Mouse (Mus musculus) cerebellum, adult 2 months (tissue): ENCODE data around the gene Lamtor1. TPM values are rescaled to one million over a fixed set of nuclear protein-coding genes. Genes with fewer than 3 reads are reported as not detected.

ENCODE experiments used
- DNase-seq, 2 experiments: peaks; one replicate each; pipeline ENCODE4 v3.0.0; 2021
- H3K27ac ChIP-seq: fragments of 200-500 bp; 2 replicates; pipeline ENCODE4 v1.5.1; 2012; ENCODE audit warnings: low read length, control low read depth, inconsistent platforms; ENCODE audit not compliant: insufficient read depth
- H3K27me3 ChIP-seq: fragments of 200-500 bp; 2 replicates; pipeline ENCODE4 v1.6.1; 2012; ENCODE audit warnings: inconsistent platforms, mild to moderate bottlenecking, low read length, moderate library complexity; ENCODE audit not compliant: control insufficient read depth, insufficient read depth
- H3K4me1 ChIP-seq: fragments of 200-500 bp; 2 replicates; pipeline ENCODE4 v1.6.1; 2011; ENCODE audit warnings: low read length; ENCODE audit not compliant: control insufficient read depth, insufficient read depth
- H3K4me3 ChIP-seq: fragments of 200-500 bp; replicated peaks from 2 replicates; pipeline ENCODE3; 2011; ENCODE audit warnings: mild to moderate bottlenecking, low read depth, low read length, control low read depth; ENCODE audit not compliant: insufficient read depth
- CTCF ChIP-seq: fragments of 200-500 bp; IDR thresholded peaks from 2 replicates; pipeline ENCODE4 v1.5.1; 2011; ENCODE audit warnings: low read depth, mild to moderate bottlenecking, control low read depth, low read length, moderate library complexity, borderline replicate concordance; ENCODE audit not compliant: insufficient read depth
- POLR2A ChIP-seq: fragments of 200-500 bp; IDR thresholded peaks from 2 replicates; pipeline ENCODE4 v1.6.1; 2011; ENCODE audit warnings: low read length, control low read depth, borderline replicate concordance; ENCODE audit not compliant: insufficient read depth
- WGBS: fragments of 180-500 bp; shearing (Covaris S2); methylation state at CpG from one replicate; pipeline ENCODE4 v1.1.7; 2018; 5-methylcytosine and 5-hydroxymethylcytosine counted together
- polyA plus RNA-seq: library from polyadenylated mRNA; depleted of rRNA; stranded (reverse); fragments of >200 nt; gene quantifications from 2 replicates; pipeline ENCODE4 v1.2.3, GENCODE M21; 2012; rRNA removed

The Lamtor1 gene
- 197 and 210 TPM in 2 replicates for polyA plus RNA-seq

GRCm38 (mm10) chr7:101905561-101906286 lies at the start of gene Lamtor1:
Gene Lamtor1 (plus strand): TSS chr7:101905904.
- under 1% methylated on average over 61 of the region's 61 CpGs for WGBS
- TF ChIP-seq POLR2A, result peak; percentile 91
- no peak for TF ChIP-seq CTCF
- H3K4me1 ChIP-seq, result peaks cover 15% of the 10 kb centered on the region
- peak within 1 kb of the TSS; percentile 97 for H3K27ac ChIP-seq
- H3K27me3 ChIP-seq, result no peaks in the 10 kb centered on the region
- peak within 1 kb of the TSS; percentile 94 for H3K4me3 ChIP-seq
- DNase-seq, result peak; percentile 100

- Histone ChIP-seq H3K27me3 (no peaks in the 10 kb centered on the region), H3K27ac (no peak within 1 kb of the TSS), H3K4me1 (no peaks in the 10 kb centered on the region), H3K4me3 (no peak within 1 kb of the TSS)
- TF ChIP-seq CTCF (no peak), POLR2A (no peak)
- 95% methylated on average over 4 of the region's 4 CpGs for WGBS
- DNase-seq, result no peak
Observed at GRCm38 (mm10) chr7:101857094-101857493, 48.6 kb upstream of the Lamtor1 start, which contains the start of gene Folr2. Gene Folr2 (minus strand): TSS chr7:101857194.

- WGBS, result 80% methylated on average over 9 of the region's 9 CpGs
- no peaks in the 10 kb centered on the region for H3K4me1 ChIP-seq
- no peak overlapping the region for H3K27ac ChIP-seq
- TF ChIP-seq POLR2A (no peak), CTCF (no peak)
- H3K27me3 ChIP-seq, result no peaks in the 10 kb centered on the region
- H3K4me3 ChIP-seq, result no peak overlapping the region
- DNase-seq, result no peak
Observed at GRCm38 (mm10) chr7:101858362-101858761, 47.3 kb upstream of the Lamtor1 start.

GRCm38 (mm10) chr7:101860978-101861377 lies 44.7 kb upstream of the Lamtor1 start:
- H3K4me1 ChIP-seq, result no peaks in the 10 kb centered on the region
- H3K27ac ChIP-seq, result no peak overlapping the region
- H3K27me3 ChIP-seq, result no peaks in the 10 kb centered on the region
- no peak for DNase-seq
- TF ChIP-seq CTCF (no peak), POLR2A (no peak)
- H3K4me3 ChIP-seq, result no peak overlapping the region

DNA sequence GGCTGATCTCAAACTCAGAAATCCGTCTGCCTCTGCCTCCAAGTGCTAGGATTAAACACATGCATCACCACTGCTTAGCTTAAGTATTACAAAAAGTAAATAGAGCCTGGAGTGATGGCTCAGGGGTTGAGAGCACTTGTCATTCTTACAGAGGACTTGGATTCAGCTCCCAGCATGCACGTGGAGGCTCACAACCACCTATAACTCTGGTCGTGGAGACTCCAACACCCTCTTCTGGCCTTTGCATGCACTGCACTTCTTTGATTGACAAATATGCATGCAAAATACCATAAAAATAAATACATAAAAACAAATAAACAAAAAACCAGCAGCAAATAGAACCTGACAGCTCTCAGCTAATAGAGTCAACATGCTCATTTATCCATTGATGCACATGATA lies 43.4 kb upstream of the Lamtor1 start:
- no peaks in the 10 kb centered on the region for H3K4me1 ChIP-seq
- H3K27me3 ChIP-seq, result no peaks in the 10 kb centered on the region
- H3K4me3 ChIP-seq, result no peak overlapping the region
- no peak for TF ChIP-seq CTCF
- no peak for TF ChIP-seq POLR2A
- no peak overlapping the region for H3K27ac ChIP-seq
- no peak for DNase-seq
- 71% methylated on average over 3 of the region's 3 CpGs for WGBS

- no peaks in the 10 kb centered on the region for H3K27me3 ChIP-seq
- H3K4me3 ChIP-seq, result no peak within 1 kb of the TSS
- no peak within 1 kb of the TSS for H3K27ac ChIP-seq
- H3K4me1 ChIP-seq, result no peaks in the 10 kb centered on the region
- no peak for TF ChIP-seq POLR2A
- no peak for TF ChIP-seq CTCF
- no peak for DNase-seq
- WGBS, result 75% methylated on average over 3 of the region's 3 CpGs
Observed at GRCm38 (mm10) chr7:101863415-101863814, 42.3 kb upstream of the Lamtor1 start, which contains the start of gene Anapc15. Gene Anapc15 (plus strand): TSS chr7:101863715.

GRCm38 (mm10) chr7:101866491-101867265 lies 39.0 kb upstream of the Lamtor1 start:
- H3K27me3 ChIP-seq, result no peaks in the 10 kb centered on the region
- no peaks in the 10 kb centered on the region for H3K4me1 ChIP-seq
- no peak overlapping the region for H3K27ac ChIP-seq
- H3K4me3 ChIP-seq, result no peak overlapping the region
- TF ChIP-seq CTCF, result no peak
- no peak for TF ChIP-seq POLR2A
- WGBS, result 81% methylated on average over 11 of the region's 11 CpGs
- DNase-seq, result no peak
